Mouse (Mus musculus) midbrain, embryonic 13.5 days (tissue): ENCODE measurements around the gene Eif4a2. TPM values are rescaled to one million over a fixed set of nuclear protein-coding genes. Genes with fewer than 3 reads are reported as not detected.

Source experiments
- ATAC-seq: fragments of 200-750 bp; cut with Nextera tagmentation; 2 replicates; pipeline ENCODE4 v1.8.0; 2017; ENCODE audit warnings: mild to moderate bottlenecking, moderate TSS enrichment, moderate library complexity
- H3K27ac ChIP-seq: fragments of 300-500 bp; sonication (generic); 2 replicates; pipeline ENCODE4 v1.5.1; 2015; ENCODE audit warnings: inconsistent platforms, mild to moderate bottlenecking, moderate library complexity
- H3K27me3 ChIP-seq: fragments of 300-500 bp; sonication (generic); 2 replicates; pipeline ENCODE4 v1.6.1; 2015; ENCODE audit warnings: mild to moderate bottlenecking, inconsistent platforms
- H3K36me3 ChIP-seq: fragments of 300-500 bp; sonication (generic); 2 replicates; pipeline ENCODE4 v1.6.1; 2015; ENCODE audit warnings: mild to moderate bottlenecking, inconsistent platforms
- H3K4me1 ChIP-seq: fragments of 300-500 bp; sonication (generic); replicated peaks from 2 replicates; pipeline ENCODE4 v1.6.1; 2015; ENCODE audit warnings: inconsistent platforms
- H3K4me2 ChIP-seq: fragments of 300-500 bp; sonication (generic); replicated peaks from 2 replicates; pipeline ENCODE4 v1.6.1; 2015; ENCODE audit warnings: moderate library complexity, mild to moderate bottlenecking, inconsistent platforms
- H3K4me3 ChIP-seq: fragments of 300-500 bp; sonication (generic); replicated peaks from 2 replicates; pipeline ENCODE4 v1.5.1; 2015; ENCODE audit warnings: mild to moderate bottlenecking, inconsistent platforms
- H3K9ac ChIP-seq: fragments of 300-500 bp; sonication (generic); replicated peaks from 2 replicates; pipeline ENCODE4 v1.6.1; 2015; ENCODE audit warnings: mild to moderate bottlenecking, inconsistent platforms
- H3K9me3 ChIP-seq: fragments of 300-500 bp; sonication (generic); 2 replicates; pipeline ENCODE4 v1.6.1; 2016; ENCODE audit warnings: mild to moderate bottlenecking, inconsistent platforms
- WGBS: fragments of 180-500 bp; shearing (Covaris S2); methylation state at CpG from one replicate; pipeline ENCODE4 v1.1.7; 2015; 5-methylcytosine and 5-hydroxymethylcytosine counted together
- polyA plus RNA-seq: library from polyadenylated mRNA; unstranded; fragments of >200 nt; fragmentation: Nextera tagmentation; extraction: Ambion mirVana; gene quantifications from 2 replicates; pipeline ENCODE4 v1.2.1, GENCODE M21; 2015

The Eif4a2 gene
- polyA plus RNA-seq, 1 experiment from 2014 or later: 281 TPM

GRCm38 (mm10) chr16:23108943-23109342 lies 1.7 kb downstream of the Eif4a2 start:
- Histone ChIP-seq H3K27ac (no peak overlapping the region), H3K27me3 (no peaks in the 10 kb centered on the region), H3K36me3 (peaks cover 49% of the 10 kb centered on the region), H3K4me3 (peak overlapping the region; percentile 81), H3K4me2 (peak overlapping the region; percentile 96), H3K9me3 (no peaks in the 10 kb centered on the region), H3K9ac (peak overlapping the region; percentile 98), H3K4me1 (peaks cover 48% of the 10 kb centered on the region)
- no peak for ATAC-seq
- WGBS: 3% methylated on average over 5 of the region's 5 CpGs

- H3K27ac ChIP-seq: no peak overlapping the region
- H3K9ac ChIP-seq: peak overlapping the region; percentile 98
- peaks cover 56% of the 10 kb centered on the region for H3K36me3 ChIP-seq
- peak overlapping the region; percentile 96 for H3K4me2 ChIP-seq
- H3K9me3 ChIP-seq: no peaks in the 10 kb centered on the region
- peaks cover 48% of the 10 kb centered on the region for H3K4me1 ChIP-seq
- peak overlapping the region; percentile 81 for H3K4me3 ChIP-seq
- 56% methylated on average over 5 of the region's 5 CpGs for WGBS
- no peak for ATAC-seq
- no peaks in the 10 kb centered on the region for H3K27me3 ChIP-seq
Observed at GRCm38 (mm10) chr16:23109350-23110280, 2.4 kb downstream of the Eif4a2 start.

- peaks cover 45% of the 10 kb centered on the region for H3K4me1 ChIP-seq
- no peak overlapping the region for H3K27ac ChIP-seq
- H3K9me3 ChIP-seq: no peaks in the 10 kb centered on the region
- H3K4me2 ChIP-seq: no peak overlapping the region
- 84% methylated on average over 12 of the region's 12 CpGs for WGBS
- peaks cover 71% of the 10 kb centered on the region for H3K36me3 ChIP-seq
- H3K27me3 ChIP-seq: no peaks in the 10 kb centered on the region
- no peak overlapping the region for H3K9ac ChIP-seq
- H3K4me3 ChIP-seq: no peak overlapping the region
- no peak for ATAC-seq
Observed at GRCm38 (mm10) chr16:23112348-23112747, 5.1 kb downstream of the Eif4a2 start.

GRCm38 (mm10) chr16:23112861-23113435 lies 5.7 kb downstream of the Eif4a2 start:
- Histone ChIP-seq H3K36me3 (peaks cover 74% of the 10 kb centered on the region), H3K4me3 (0 out of 2 replicates have a peak overlapping the region, but pooled peaks have one; percentile 6), H3K9me3 (no peaks in the 10 kb centered on the region), H3K9ac (no peak overlapping the region), H3K4me1 (peaks cover 45% of the 10 kb centered on the region), H3K27me3 (no peaks in the 10 kb centered on the region), H3K4me2 (no peak overlapping the region), H3K27ac (no peak overlapping the region)
- 50% methylated on average over 9 of the region's 9 CpGs for WGBS
- ATAC-seq: no peak

- ATAC-seq: no peak
- H3K4me1 ChIP-seq: peaks cover 42% of the 10 kb centered on the region
- no peaks in the 10 kb centered on the region for H3K9me3 ChIP-seq
- no peak overlapping the region for H3K9ac ChIP-seq
- no peak overlapping the region for H3K27ac ChIP-seq
- H3K4me3 ChIP-seq: no peak overlapping the region
- no peaks in the 10 kb centered on the region for H3K27me3 ChIP-seq
- H3K4me2 ChIP-seq: no peak overlapping the region
- H3K36me3 ChIP-seq: peaks cover 73% of the 10 kb centered on the region
Observed at GRCm38 (mm10) chr16:23113903-23114302, 6.7 kb downstream of the Eif4a2 start.

- Histone ChIP-seq H3K9me3 (no peaks in the 10 kb centered on the region), H3K4me1 (peaks cover 36% of the 10 kb centered on the region), H3K4me3 (no peak overlapping the region), H3K9ac (no peak overlapping the region), H3K36me3 (peaks cover 70% of the 10 kb centered on the region), H3K27me3 (no peaks in the 10 kb centered on the region), H3K4me2 (no peak overlapping the region), H3K27ac (no peak overlapping the region)
- 64% methylated on average over 5 of the region's 5 CpGs for WGBS
- ATAC-seq: no peak
Observed at GRCm38 (mm10) chr16:23114339-23115171, 7.3 kb downstream of the Eif4a2 start.

- H3K4me3 ChIP-seq: no peak overlapping the region
- peaks cover 26% of the 10 kb centered on the region for H3K4me1 ChIP-seq
- no peaks in the 10 kb centered on the region for H3K27me3 ChIP-seq
- H3K9me3 ChIP-seq: no peaks in the 10 kb centered on the region
- H3K36me3 ChIP-seq: peaks cover 68% of the 10 kb centered on the region
- no peak overlapping the region for H3K9ac ChIP-seq
- ATAC-seq: no peak
- WGBS: 83% methylated on average over 3 of the region's 3 CpGs
- H3K27ac ChIP-seq: no peak overlapping the region
- H3K4me2 ChIP-seq: no peak overlapping the region
Observed at GRCm38 (mm10) chr16:23115486-23115885, 8.2 kb downstream of the Eif4a2 start.

- no peak for ATAC-seq
- 62% methylated on average over 4 of the region's 4 CpGs for WGBS
- H3K27me3 ChIP-seq: no peaks in the 10 kb centered on the region
- H3K4me1 ChIP-seq: peaks cover 10% of the 10 kb centered on the region
- no peaks in the 10 kb centered on the region for H3K9me3 ChIP-seq
- no peak overlapping the region for H3K27ac ChIP-seq
- H3K9ac ChIP-seq: no peak overlapping the region
- peaks cover 59% of the 10 kb centered on the region for H3K36me3 ChIP-seq
- no peak overlapping the region for H3K4me3 ChIP-seq
- H3K4me2 ChIP-seq: no peak overlapping the region
Observed at GRCm38 (mm10) chr16:23117173-23117572, 9.9 kb downstream of the Eif4a2 start.

GRCm38 (mm10) chr16:23122446-23122845 lies 15.2 kb downstream of the Eif4a2 start:
- no peaks in the 10 kb centered on the region for H3K27me3 ChIP-seq
- peaks cover 43% of the 10 kb centered on the region for H3K36me3 ChIP-seq
- no peak for ATAC-seq
- H3K27ac ChIP-seq: no peak overlapping the region
- no peak overlapping the region for H3K4me3 ChIP-seq
- no peak overlapping the region for H3K4me2 ChIP-seq
- no peak overlapping the region for H3K9ac ChIP-seq
- WGBS: 95% methylated on average over 3 of the region's 3 CpGs
- H3K4me1 ChIP-seq: peaks cover 9% of the 10 kb centered on the region
- no peaks in the 10 kb centered on the region for H3K9me3 ChIP-seq

- ATAC-seq: no peak
- H3K27ac ChIP-seq: no peak overlapping the region
Observed at GRCm38 (mm10) chr16:23123104-23123503, 15.9 kb downstream of the Eif4a2 start.

GRCm38 (mm10) chr16:23124398-23124797 lies 17.2 kb downstream of the Eif4a2 start:
- peaks cover 34% of the 10 kb centered on the region for H3K36me3 ChIP-seq

More at GRCm38 (mm10) chr16:23123104-23123503, 15.9 kb downstream of the Eif4a2 start:
- Histone ChIP-seq H3K27me3 (no peaks in the 10 kb centered on the region), H3K4me3 (no peak overlapping the region), H3K9me3 (no peaks in the 10 kb centered on the region), H3K4me1 (peaks cover 10% of the 10 kb centered on the region), H3K4me2 (no peak overlapping the region), H3K36me3 (peaks cover 38% of the 10 kb centered on the region), H3K9ac (no peak overlapping the region)
- 94% methylated on average over 4 of the region's 4 CpGs for WGBS

GRCm38 (mm10) chr16:23127311-23127672 lies 20.0 kb downstream of the Eif4a2 start:
- Histone ChIP-seq H3K4me2 (peak overlapping the region; percentile 89), H3K27me3 (no peaks in the 10 kb centered on the region), H3K36me3 (peaks cover 18% of the 10 kb centered on the region), H3K9ac (peak overlapping the region; percentile 93), H3K9me3 (no peaks in the 10 kb centered on the region), H3K27ac (peak overlapping the region; percentile 98), H3K4me3 (peak overlapping the region; percentile 76), H3K4me1 (peaks cover 28% of the 10 kb centered on the region)
- no peak for ATAC-seq
- WGBS: 0% methylated on average over 4 of the region's 4 CpGs

More at GRCm38 (mm10) chr16:23124398-23124797, 17.2 kb downstream of the Eif4a2 start:
- Histone ChIP-seq H3K4me3 (no peak overlapping the region), H3K9ac (no peak overlapping the region), H3K27me3 (no peaks in the 10 kb centered on the region), H3K4me2 (no peak overlapping the region), H3K4me1 (peaks cover 23% of the 10 kb centered on the region), H3K9me3 (no peaks in the 10 kb centered on the region), H3K27ac (no peak overlapping the region)
- ATAC-seq: no peak
- 91% methylated on average over 4 of the region's 4 CpGs for WGBS
